Mouse (Mus musculus): ENCODE data around the gene Agbl4.

GRCm38 (mm10) chr4:111327094-111327493, 929.6 kb downstream of the Agbl4 start:
- TF ChIP-seq CTCF (IDR thresholded peaks at IDR 0.05; ENCODE audit: insufficient read depth, low read length), result no peak
- TF ChIP-seq POLR2A (IDR thresholded peaks at IDR 0.05; ENCODE audit: borderline replicate concordance, extremely low read depth, low read depth, low read length), result no peak
